Mouse (Mus musculus): ENCODE data around the gene Diaph2.

DNA sequence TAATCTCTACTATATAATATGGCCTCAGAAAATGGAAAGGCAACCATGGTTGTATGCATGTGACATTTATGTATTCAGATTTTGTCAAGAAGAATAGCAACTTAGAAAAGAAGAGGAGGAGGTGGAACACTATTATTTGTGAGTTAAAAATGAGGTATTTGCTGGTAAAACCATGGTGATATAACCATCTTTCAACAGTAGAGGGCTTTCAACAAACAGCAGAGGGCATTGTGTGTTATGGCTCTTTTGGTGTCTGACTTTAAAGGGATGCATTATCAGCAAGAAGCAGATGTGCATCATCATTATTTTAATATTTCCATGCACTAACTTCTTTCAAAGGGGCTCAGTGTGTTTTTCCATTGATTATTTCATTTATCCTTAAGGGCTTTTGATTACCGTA lies 731.3 kb downstream of the Diaph2 start:
- TF ChIP-seq CTCF (IDR thresholded peaks at IDR 0.05; ENCODE audit: low read depth, low read length) (no peak), POLR2A (IDR thresholded peaks at IDR 0.05; ENCODE audit: extremely low read depth, insufficient read depth, low read length) (no peak)

All from liver, adult 2 months (tissue).